Mouse (Mus musculus) thymus, adult 2 months (tissue): ENCODE measurements around the gene Ebf1.

Experiments used
- CTCF ChIP-seq: fragments of 200-500 bp; IDR thresholded peaks from 2 replicates; pipeline ENCODE4 v1.5.1; 2012; ENCODE audit warnings: mild to moderate bottlenecking, control low read depth, low read length, moderate library complexity, borderline replicate concordance; ENCODE audit not compliant: control insufficient read depth, poor library complexity, insufficient read depth; ENCODE audit errors: extremely low read depth
- POLR2A ChIP-seq: fragments of 200-500 bp; IDR thresholded peaks from 2 replicates; pipeline ENCODE4 v1.6.1; 2012; ENCODE audit warnings: mild to moderate bottlenecking, low read length, control low read depth, moderate library complexity; ENCODE audit not compliant: control insufficient read depth, poor library complexity, insufficient read depth; ENCODE audit errors: extremely low read depth

DNA sequence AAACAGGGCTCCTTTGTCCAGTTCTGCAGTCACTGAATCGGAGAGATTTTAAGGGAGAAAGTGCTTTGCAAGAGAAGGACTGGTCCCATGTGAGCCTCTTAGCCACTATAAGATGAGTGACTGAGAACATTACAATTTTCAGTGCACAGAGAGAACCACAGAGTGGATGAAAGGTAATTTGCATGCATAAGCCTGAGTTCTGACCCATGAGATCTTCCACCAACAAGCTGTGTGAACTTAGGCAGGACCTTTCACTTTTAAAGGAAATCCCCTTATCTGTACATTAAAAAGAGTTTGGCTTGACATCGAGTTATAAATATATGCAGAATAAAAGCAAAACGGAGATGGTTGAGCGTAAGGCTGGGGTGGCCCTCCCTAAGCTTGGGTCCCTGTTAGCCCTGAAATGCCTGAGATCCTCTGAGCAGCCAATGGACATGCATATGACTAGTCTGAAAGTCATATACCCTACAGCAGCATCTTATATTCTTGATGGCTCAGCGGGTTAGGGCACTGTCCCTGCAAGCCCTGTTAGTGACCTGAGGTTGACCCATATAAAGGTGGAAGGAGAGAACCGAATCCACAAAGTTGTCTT, 92.8 kb downstream of the Ebf1 start:
- TF ChIP-seq CTCF (no peak), POLR2A (no peak)
